Mouse (Mus musculus) brown adipose tissue, adult 24 weeks (tissue): ENCODE data around the gene Kri1. TPM values are rescaled to one million over a fixed set of nuclear protein-coding genes. Genes with fewer than 3 reads are reported as not detected.
"Not testable (repeated sequence)": the region's sequence is repeated elsewhere in the genome, so short reads cannot be mapped to it uniquely, and the experiment has no call there.

Experiments
- H3K27ac ChIP-seq: fragments of 200-500 bp; replicated peaks from 2 replicates; pipeline ENCODE4 v1.5.1; 2012; ENCODE audit warnings: low read depth, mild to moderate bottlenecking, low read length
- H3K4me1 ChIP-seq: fragments of 200-500 bp; 2 replicates; pipeline ENCODE4 v1.6.1; 2012; ENCODE audit warnings: low read length, mixed read lengths; ENCODE audit not compliant: control insufficient read depth, insufficient read depth, insufficient read length
- H3K4me3 ChIP-seq: fragments of 200-500 bp; 2 replicates; pipeline ENCODE4 v1.5.1; 2012; ENCODE audit warnings: low read depth, mild to moderate bottlenecking, low read length, moderate library complexity; ENCODE audit not compliant: insufficient read depth
- polyA plus RNA-seq: library from polyadenylated mRNA; stranded (reverse); fragments of >200 nt; gene quantifications from 2 replicates; pipeline ENCODE4 v1.2.4, GENCODE M21; 2012; ENCODE audit not compliant: missing spikeins, insufficient read depth, insufficient read length

Gene Kri1
- polyA plus RNA-seq, 1 experiment: 10.9 TPM

DNA sequence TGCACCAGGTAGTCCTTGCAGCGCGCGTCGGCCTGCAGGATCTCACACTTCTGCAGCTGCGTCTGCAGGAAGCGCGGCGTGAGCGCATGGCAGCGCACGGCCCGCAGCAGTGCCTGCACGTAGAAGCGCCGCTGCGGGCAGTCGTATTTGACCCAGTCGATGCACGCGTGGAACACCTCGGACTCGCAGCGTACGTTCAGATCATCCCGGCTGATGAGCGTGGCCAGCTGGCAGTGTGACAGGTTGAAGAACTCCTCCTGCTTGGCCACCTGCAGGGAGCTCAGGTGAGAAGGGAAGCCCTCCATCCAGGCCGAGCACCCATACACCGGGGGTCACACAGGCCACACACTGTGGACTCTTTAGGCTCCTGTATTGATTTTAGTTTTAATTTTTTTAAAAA, 54.0 kb downstream of the Kri1 start:
- Histone ChIP-seq H3K4me3 (no peak overlapping the region), H3K27ac (no peak overlapping the region), H3K4me1 (peaks cover 9% of the 10 kb centered on the region)

DNA sequence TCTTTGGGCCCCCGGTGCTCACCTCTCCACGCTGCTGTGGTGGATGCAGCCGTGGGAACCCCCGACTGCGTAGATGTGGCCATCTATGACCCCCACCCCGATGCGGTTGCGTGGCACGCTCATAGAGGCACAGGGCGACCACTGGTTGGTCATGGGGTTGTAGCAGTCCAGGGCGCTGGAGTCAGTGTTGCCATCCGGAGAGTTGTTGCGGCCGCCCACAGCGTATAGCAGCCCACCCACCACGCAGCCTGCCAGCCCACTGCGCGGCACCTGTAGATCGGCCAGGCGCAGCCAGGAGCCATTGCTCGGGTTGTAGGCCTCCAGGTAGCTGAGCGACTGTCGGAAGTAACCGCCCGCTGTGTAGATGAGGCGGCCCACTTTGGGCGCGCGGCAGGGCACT, 54.4 kb downstream of the Kri1 start:
- Histone ChIP-seq H3K4me3 (no peak overlapping the region), H3K27ac (no peak overlapping the region), H3K4me1 (peaks cover 9% of the 10 kb centered on the region)

DNA sequence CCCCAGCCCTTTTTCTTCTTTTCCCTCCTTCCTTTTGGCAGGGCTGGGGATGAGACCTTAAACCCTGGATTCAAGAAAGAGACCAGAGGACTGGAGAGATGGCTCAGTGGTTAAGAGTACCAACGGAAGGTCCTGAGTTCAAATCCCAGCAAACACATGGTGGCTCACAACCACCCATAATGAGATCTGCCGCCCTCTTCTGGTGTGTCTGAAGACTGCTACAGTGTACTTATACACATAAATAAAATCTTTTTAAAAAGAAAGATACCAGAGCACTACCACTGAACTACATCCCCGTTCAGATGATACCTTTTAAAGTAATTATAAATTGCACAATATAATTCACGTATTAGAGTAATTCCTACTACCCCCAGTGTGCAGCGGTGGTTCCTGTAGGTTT, 54.9 kb downstream of the Kri1 start:
- H3K4me1 ChIP-seq: peaks cover 9% of the 10 kb centered on the region
- no peak overlapping the region for H3K27ac ChIP-seq

DNA sequence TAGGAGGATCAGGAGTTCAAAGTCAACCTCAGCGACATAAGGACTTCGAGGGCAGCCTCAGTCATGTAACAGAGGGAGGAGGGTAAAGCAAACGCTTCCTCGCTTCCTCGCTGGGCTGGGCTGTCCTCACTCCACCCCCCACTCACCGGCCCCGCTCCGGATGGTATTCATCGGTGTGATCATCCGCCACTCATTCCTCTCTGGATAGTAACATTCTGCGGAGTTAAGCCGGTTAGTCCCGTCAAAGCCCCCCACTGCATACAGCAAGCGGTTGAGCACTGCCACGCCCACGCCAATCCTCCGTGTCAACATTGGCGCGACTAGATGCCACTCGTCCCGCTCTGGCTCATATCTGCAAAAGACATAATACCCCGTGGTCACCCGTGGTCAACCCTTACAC, 56.2 kb downstream of the Kri1 start:
- no peak overlapping the region for H3K4me3 ChIP-seq
- no peaks in the 10 kb centered on the region for H3K4me1 ChIP-seq
- no peak overlapping the region for H3K27ac ChIP-seq

More for the DNA sequence above, 54.9 kb downstream of the Kri1 start:
- no peak overlapping the region for H3K4me3 ChIP-seq

DNA sequence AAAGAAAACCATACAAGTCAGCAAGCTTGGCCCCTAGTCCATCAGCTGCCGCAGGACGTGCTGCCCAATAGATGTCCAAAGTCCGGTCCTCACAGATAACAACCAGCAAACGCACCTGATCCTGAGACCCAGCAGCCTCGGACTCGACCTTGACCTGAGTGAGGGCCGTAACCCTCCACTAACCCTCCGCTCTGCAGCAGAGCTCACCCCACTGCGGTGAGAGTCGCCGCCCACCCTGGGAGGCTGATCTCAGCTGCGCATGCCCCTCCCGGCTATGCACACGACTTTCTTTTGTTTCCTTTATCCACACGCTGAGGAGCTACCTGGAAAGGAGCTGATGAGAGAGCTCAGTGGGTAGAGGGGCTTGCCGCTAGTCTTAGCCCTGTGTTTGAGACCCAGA, 60.4 kb downstream of the Kri1 start:
- no peak overlapping the region for H3K27ac ChIP-seq
- H3K4me3 ChIP-seq: peak overlapping the region; percentile 21; the same call in 1 of the 2 replicates
- no peaks in the 10 kb centered on the region for H3K4me1 ChIP-seq

DNA sequence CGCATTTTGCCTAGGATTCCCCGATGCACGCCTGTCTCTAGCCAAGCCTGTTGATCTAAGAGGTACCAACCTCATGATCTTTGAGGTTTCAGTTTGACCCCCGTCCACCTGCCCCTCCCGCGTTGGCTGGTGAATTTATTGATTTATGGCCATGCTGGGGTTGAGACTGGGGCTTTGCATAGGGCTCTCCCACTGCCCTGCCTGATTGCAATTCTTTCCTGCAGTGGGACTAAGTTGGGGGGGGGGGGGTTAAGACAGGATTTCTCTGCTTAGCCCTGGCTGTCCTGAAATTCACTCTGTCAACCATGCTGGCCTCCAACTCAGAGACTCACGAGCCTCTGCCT, 62.4 kb downstream of the Kri1 start:
- Histone ChIP-seq H3K4me3 (peak overlapping the region; percentile 49), H3K4me1 (no peaks in the 10 kb centered on the region), H3K27ac (no peak overlapping the region)

DNA sequence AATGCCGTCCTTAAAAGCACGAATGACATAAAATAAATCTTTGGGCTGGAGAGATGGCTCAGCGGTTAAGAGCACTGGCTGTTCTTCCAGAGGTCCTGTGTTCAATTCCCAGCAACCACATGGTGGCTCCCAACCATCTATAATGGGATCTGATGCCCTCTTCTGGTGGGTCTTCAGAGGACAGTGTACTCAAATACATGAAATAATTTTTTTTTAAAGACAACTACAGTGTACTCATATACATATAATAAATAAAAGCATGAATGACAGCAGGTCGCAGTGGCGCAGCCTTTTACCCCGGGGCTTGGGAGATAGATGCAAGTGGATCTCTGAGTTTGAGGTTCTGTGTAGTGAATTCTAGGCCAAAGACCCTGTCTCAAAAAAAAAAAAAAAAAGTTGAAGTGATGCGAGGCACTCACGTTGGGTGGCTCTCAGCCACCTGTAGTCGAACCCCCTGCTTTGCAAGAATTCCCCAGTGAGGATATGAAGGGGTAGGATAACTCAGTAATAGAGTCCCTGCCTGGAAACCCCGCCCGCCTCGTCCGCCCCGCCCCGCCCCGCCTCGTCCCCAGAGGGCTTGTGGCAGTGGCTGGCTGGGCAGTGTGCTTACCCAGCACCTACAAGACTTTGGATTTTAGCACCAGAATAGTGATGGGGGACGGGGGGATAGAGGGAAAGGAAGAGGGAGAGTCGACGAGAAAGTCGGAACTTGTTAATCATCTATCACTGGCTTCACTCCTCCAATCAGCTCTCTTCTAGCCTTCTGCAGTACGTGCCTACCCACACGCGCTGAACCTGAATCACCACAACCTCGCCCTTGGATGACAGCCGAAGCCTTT, 63.0 kb downstream of the Kri1 start:
- Histone ChIP-seq H3K4me3 (peak overlapping the region; percentile 49), H3K4me1 (no peaks in the 10 kb centered on the region), H3K27ac (no peak overlapping the region)

DNA sequence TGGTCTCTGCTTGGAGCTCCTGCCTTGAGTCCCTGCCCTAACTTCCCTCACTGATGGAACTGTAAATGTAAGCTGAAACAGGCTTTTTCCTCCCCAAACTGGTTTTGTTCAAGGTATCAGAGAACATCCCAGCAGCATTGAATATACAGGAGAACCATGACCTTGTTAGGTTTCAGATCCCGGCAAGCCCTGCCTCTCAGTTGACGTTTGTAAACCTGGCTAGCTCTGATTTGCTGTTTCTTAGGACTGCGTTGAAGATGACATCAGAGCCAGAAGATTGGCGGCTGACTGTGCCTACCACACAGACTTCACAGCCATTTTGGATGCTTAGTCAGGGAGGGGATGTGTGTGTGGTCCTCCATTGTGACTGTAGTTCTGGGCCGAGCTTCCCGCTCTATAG, 63.9 kb downstream of the Kri1 start:
- Histone ChIP-seq H3K27ac (no peak overlapping the region), H3K4me1 (no peaks in the 10 kb centered on the region), H3K4me3 (no peak overlapping the region)

DNA sequence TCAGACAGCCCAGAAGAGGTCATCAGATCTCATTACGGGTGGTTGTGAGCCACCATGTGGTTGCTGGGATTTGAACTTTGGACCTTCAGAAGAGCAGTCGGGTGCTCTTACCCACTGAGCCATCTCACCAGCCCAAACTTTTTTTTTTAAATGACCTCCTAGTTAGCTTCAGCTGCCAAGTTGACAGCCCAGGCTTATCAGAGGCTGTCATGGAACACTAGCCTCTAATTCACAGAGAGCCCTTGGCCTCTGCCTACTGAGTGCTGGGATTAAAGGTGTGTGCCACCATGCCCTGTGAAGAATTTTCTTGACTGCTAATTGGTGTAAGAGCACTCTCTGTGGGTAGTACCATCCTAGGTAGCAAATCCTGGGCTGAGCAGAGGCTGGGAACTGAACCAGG, 64.3 kb downstream of the Kri1 start:
- H3K27ac ChIP-seq, H3K4me3 ChIP-seq, H3K4me1 ChIP-seq: not testable (repeated sequence)

Other genes starting within 250 kb of the Kri1 start
- not detected in 2 replicates for gene Zglp1, start 220.9 kb downstream of the Kri1 start, polyA plus RNA-seq
- gene Gm49373, start 214.9 kb downstream of the Kri1 start, polyA plus RNA-seq: 0.79 TPM in 1 of 2 replicates, not detected in the other
- gene Fdx1l, start 214.4 kb downstream of the Kri1 start, polyA plus RNA-seq: 52.7 and 55.1 TPM in 2 replicates
- gene Gm38431, start 196.0 kb downstream of the Kri1 start, polyA plus RNA-seq: not detected in 2 replicates
- gene Raver1, start 196.0 kb downstream of the Kri1 start, polyA plus RNA-seq: 15.5 and 16.4 TPM in 2 replicates
- 3.8 and 4.1 TPM in 2 replicates for gene Tyk2, start 156.7 kb downstream of the Kri1 start, polyA plus RNA-seq
- gene Cdc37, start 138.0 kb downstream of the Kri1 start, polyA plus RNA-seq: 70.4 and 78.0 TPM in 2 replicates
- 16.2 and 29.4 TPM in 2 replicates for gene Pde4a, start 122.3 kb downstream of the Kri1 start, polyA plus RNA-seq
- gene Keap1, start 48.6 kb downstream of the Kri1 start, polyA plus RNA-seq: 24.6 and 25.5 TPM in 2 replicates
- 2.1 and 3.6 TPM in 2 replicates for gene S1pr5, start 39.5 kb downstream of the Kri1 start, polyA plus RNA-seq
- 23.5 and 23.7 TPM in 2 replicates for gene Atg4d, start 22.7 kb downstream of the Kri1 start, polyA plus RNA-seq
- gene Cdkn2d, start 3.4 kb upstream of the Kri1 start, polyA plus RNA-seq: 11.1 and 13.5 TPM in 2 replicates
- not detected in 2 replicates for gene Ap1m2, start 24.4 kb upstream of the Kri1 start, polyA plus RNA-seq
- 9.0 and 9.6 TPM in 2 replicates for gene Slc44a2, start 32.7 kb upstream of the Kri1 start, polyA plus RNA-seq
- gene Ilf3, start 79.9 kb upstream of the Kri1 start, polyA plus RNA-seq: 11.7 and 13.8 TPM in 2 replicates
- gene Qtrt1, start 123.9 kb upstream of the Kri1 start, polyA plus RNA-seq: 8.0 and 11.1 TPM in 2 replicates
- gene Dnm2, start 136.9 kb upstream of the Kri1 start, polyA plus RNA-seq: 39.0 and 48.4 TPM in 2 replicates
- gene Tmed1, start 222.3 kb upstream of the Kri1 start, polyA plus RNA-seq: 19.3 and 24.6 TPM in 2 replicates
- gene AB124611, start 238.2 kb upstream of the Kri1 start, polyA plus RNA-seq: 2.1 and 2.6 TPM in 2 replicates